Mouse (Mus musculus) right cerebral cortex, postnatal 14 days (tissue): ENCODE data around the gene Cym.

Experiments used
- DNase-seq: peaks from one replicate; pipeline ENCODE4 v3.0.0; 2022

Cym gene

DNA sequence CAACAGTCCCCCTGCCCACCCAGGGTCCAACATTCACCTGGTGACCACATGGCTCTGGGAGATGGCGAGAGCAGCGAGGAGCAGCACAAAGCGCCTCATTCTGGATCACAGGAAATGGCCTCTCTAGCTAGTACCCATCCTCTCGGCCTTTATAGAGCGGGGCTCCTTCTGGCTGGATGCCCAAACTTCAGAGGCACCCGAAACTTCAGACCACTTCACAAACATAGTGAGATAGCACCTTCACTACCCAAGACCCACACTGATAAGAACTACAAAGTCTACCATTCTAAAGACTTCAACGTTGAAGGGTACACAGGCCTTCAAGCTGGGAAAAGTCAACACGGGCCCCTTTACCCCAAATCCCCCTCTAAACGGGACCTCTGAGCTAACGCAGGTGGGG lies at the start of gene Cym:
Gene Cym, minus strand, starts transcription at position 125 of the 400 bp plus-strand sequence.
- no peak for DNase-seq

DNA sequence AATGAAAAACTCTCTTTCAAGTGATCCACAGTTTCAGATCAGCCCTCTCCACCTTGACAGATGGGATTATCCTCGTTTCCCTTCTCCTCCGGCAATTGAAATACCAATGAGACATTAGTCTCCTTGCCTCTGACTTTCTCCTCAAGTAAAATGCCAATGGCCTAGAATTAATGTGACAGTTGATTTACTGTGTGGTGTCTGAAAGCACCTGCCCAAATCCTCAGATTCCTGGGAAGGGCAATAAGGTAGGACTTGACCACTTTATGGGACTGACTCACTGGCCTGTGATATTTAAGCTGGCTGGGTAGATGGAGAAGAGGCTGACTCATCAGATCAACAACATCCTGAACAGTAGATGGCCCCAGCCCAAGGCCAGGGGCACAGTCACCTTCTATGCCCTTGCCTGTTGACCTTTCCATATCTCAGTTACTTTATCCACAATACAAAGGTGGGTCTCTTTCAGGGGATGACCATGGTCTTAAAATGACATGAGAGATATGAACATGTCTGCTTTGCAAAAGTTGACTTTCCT lies 45.3 kb upstream of the Cym start:
- no peak for DNase-seq

DNA sequence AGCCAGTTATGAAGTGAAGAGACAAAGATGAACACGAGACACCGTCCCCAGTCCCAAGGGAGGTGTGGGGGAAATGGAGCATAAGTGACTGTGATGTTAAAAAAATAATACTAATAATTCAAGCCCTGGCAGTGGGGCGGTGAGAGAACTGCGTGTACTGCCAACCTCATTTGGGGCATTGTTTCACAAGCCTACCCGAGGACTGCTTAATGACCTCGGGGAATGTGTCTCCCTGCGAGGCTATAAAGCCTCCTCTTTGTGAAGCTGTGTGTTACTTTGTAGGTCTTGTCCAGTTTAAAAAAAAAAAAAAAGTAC lies 40.3 kb upstream of the Cym start:
- no peak for DNase-seq

DNA sequence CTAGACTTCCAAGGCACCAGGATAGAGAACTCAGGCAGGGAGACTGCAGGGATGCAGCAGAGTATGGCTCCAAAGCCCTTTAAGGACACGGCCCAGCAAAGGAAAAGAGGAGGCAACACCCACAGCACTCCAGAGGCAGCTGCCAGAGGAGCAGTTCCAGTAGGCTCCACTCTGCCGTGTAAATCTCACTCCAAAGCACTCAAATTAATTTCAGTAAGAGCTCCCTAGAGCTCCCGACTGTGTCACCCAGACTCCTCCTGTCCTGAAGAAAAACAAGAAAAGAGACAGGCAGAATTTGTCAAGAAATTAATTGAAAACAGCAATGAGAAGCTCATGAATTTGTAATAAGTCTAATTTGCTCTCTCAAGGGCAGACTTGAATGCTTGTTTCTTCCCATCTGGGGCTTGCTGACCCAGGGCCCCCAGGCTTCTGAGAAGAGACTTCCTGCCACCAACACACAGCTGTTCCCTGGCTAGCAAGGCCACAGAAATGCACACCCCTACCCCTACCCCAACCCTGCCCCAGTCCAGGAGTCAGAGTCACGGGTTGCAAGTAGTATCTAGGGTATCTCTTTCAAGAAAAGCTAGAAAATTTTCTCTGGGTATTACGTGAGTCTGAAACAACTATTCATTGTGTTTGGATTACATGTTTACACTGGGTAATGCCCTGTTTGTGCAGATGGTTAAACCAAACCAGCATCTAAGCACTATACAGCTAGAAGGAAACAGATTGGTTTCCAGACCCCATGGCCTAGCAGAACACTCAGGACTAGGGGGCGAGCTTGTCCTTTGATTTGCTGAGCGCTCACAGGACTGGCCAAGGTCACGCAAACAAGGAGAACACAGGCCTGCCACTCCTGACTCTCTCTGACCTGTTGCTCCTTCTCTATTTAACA lies 39.7 kb upstream of the Cym start:
- DNase-seq, result no peak

DNA sequence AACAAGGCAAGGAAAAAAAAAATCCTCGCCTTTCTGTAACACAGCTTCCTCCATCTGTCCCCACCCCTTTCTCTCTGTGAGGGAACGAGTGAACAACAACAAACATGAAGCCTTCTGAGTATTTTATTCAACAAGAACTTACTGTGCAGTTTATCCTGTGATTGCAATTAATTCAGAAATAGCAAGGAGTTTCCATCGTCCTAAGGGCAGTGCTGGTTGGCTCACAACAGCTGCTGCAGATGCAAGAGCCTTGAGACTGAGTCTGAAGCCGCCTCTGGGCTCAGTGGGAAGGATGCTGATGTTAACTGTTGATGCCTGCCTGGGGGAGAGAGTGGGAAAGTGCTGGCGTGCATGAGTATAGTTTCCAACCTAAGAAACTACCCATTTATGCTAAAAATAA lies 36.4 kb upstream of the Cym start:
- no peak for DNase-seq

DNA sequence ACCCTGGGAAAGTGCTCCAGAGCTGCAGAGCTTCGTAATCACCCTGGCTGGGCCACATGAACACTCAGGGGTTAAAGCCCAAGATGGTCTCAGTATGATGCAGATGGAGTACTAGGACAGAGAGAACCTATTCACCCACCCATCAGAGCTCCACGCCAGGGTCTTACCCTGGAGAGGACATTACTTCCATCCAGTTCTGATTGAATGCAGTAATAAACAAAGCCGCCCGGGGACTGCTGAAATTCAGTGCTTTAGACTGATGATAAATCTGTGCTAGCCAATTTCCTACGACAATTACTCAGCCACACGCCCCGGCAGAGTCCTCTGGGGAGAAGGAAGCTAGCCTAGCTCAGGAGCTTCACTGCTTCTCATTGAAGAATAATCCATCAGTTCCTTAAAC lies 35.2 kb upstream of the Cym start:
- no peak for DNase-seq

DNA sequence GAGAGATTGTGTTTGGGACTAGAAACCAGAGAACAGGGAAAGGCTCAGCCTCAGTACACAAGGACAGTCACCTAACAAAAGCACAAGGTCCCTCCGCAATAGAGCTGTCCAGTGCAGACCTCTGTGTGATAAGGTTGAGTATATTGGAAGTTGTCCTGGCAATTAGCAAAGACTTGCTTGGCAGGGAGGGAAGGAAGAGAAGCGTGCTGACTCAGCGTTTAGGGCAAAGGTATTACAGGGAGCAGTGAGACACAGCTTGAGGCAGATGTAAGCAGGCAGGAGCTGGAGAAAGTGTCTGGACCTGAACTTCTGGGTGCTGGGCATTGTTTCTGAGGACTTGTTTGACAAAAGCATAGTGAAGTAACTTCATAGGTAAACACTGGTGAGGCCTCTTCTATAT lies 34.5 kb upstream of the Cym start:
- DNase-seq, result no peak

DNA sequence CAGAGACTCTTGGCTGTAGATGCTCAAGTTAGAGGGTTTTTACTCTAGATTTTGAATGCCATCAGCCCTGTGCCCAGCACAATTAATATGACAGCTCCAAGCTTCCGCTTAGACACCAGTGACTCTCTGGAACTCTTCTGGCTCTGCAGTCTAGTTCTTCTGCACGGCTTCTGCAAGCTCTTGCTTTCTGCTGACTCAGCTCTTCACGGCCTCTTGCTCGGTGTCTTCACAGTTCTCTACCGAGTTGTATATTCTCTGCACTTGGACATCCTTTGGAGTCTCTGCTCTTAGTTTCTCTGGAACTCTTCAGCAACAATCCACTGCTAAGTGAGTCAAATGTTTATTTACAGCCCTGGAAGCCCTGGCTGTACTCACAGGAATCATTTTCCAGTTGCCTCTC lies 32.4 kb upstream of the Cym start:
- no peak for DNase-seq

DNA sequence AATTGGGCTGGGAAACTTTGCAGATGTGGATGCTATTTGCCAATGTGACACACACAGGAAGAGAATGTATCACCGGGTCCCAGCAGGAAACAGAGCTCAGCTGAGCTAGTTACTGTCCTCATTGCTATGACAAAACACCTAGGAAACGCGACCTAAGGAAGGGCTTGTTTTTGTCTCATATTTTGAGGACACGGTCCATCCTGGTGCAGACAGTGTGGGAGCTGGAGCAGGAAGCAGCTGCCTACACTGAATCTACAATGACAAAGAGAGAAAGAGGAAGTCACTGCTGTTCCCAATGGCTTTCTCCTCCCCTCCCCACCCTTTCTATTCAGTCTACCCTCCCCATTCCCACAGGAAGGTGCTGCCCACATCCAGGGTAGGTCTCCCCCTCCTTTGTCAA lies 30.5 kb upstream of the Cym start:
- no peak for DNase-seq

DNA sequence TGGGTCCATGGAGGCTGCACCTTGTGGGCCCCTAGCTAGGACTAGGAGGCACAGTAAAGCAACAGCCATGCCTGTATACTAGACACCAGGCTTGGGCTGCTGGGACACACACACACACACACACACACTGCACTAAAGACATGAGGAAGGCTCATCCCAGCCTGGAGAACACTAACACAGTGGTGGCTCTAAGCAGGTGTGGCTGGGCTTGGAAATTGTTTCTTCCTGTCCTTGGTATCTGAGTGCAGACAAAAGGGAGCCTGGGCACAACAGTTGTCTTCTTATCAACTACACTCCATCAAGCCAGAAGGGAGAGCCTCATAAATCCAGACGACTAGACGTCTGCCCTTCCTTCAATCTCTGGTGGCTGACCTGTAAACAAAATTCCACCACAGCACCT lies 28.8 kb upstream of the Cym start:
- DNase-seq, result no peak

DNA sequence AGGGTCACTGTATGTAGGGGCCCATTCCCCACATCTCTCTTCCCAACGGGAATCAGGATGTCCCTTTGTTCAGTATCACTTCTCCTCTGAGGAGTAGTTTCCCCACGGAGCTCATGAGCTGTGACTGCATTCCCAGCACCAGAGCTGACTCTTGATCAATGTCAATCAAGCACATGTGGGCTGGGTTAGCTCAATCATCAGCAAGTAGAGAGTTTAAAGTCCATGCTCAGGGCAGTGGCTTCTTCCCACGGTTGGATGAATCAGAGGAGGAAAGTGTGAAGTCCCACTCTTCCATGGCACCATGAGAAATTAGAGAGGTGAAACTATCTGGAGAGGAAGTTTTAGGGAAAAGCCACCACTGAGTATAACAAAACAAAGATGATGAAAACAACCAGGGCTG lies 27.5 kb upstream of the Cym start:
- no peak for DNase-seq

DNA sequence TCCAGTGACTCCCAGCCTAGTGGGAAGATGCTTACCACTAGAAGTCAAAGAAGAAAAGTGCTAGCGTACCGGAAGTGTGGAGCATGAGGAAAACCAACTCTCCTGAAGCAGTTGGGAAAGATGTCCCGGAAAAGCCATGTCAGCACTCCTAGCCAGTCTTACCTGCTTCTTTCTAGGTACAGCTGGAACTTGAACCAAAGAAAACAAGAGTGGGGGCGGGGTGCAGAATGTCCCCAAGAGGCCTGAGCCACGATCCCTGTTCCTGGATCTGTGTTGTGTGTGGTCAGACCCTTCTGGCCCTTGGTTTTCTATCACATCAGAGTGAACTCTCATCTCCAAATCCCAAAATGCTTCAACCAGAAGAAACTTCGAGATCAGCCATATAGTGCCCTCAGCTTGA lies 25.3 kb upstream of the Cym start:
- DNase-seq, result no peak

DNA sequence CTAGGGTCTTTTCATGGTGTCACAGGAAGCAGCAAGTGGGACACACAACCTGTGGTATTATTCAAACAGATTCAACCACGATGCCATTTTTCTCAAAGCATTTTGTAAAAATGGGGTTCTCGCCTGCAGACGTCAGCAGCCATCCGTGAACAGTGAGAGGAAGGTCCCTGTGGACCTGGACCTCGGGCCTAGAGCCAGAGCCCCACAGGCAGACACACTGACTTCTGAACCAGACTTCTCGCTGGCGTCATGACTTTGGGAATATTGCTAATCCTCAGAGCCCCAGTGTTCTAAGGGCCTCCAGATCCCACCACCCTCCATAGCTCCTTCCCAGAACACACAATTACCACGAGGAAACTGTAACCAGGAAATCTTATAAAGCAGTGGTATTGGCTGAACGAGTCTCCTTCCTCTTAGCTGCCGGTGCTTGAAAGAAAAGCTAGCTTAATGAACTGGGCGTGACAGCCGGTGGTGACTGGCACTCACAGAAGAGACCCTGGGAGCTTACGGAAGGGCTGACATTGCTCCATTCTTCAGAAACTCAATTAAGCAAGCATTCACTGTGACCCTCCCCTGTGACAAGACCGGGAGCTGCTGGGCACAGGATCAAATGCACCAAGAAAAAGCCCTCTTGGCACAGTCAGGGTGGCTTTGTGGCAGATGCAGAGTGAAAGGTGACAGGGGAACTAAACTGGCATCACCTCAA lies 20.0 kb upstream of the Cym start:
- no peak for DNase-seq

DNA sequence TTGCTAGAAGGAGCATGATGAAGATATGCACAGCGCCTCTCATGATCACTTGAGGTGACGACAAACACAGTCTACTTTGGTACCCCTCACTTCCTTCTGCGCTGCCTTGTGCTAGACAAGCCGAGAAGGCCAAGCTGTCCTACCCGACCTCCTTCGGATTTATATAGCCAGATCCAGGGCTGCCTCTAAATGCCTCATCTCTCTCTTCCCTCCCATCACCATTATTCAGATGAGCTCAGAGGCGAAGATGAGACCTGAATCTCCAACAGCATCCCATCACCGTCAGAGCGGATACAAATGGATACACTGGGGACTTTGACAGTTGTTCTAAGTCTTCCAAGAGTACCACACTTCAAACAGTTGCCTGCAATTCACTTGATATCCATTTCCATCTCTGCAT lies 18.1 kb upstream of the Cym start, which contains the start of gene Prok1:
Gene Prok1, minus strand, starts transcription at position 101 of the 400 bp plus-strand sequence.
- no peak for DNase-seq

DNA sequence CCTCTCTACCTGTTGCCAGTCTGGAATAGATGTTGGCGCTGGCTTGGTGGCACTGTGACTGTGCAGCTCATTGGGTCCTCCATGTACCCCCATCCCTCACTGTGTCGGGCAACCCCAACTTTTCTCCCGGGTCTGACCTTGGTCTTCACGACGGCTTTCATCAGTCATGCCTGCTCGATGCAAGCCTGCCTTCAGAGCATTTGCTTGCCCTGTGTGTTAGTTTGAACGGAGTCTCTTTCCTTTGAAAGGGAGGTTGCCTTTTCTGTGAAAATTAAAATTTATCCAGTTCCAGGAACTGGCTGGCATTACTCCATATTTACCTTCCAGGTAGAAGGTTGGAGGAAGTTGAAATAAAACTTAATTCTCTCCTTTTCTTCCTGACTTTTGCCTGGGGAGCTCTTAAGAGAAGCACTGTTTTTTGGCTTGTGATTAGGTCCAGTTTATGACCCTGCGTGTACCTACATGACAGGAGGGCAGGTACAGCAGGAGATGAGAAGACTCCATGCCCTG lies 17.0 kb upstream of the Cym start:
- no peak for DNase-seq

DNA sequence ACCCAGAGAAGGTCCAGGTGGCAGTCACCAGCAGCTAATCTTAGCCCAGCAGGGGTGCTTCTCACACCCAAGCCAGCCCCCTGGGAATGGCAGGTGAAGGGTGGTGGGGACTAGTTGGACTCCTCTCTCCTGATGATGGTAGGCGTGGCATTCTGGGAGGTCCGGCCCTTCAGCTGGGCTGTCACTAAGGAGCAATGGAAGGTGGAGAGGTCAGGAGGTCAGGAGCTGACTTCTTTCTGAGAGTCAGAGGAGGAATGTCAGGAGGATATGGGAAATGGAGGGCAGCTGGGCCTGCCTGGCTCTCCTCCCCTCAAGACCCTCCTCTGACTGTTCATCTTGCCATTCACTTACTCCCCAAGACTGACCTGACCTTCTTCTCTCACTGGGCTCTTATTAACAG lies 16.5 kb upstream of the Cym start:
- no peak for DNase-seq

DNA sequence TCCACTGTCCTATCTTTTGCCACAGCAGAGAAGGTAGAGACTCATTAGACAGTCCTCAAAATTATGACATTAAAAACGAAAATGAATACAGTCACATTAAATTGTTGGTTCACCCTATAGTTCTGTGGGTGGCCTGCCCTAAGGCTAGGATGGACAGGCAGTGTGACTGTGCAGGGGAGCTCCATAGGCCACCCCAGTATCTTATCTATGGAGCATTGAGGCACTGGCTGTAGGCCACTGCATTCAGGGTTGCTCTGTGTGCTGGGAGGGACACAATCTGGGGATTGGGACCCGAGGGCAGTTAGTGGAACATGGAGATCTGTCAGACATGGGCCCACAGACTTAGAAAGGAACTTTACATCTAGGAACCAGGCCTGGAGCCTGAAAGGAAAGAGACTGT lies 12.4 kb upstream of the Cym start:
- DNase-seq, result no peak

DNA sequence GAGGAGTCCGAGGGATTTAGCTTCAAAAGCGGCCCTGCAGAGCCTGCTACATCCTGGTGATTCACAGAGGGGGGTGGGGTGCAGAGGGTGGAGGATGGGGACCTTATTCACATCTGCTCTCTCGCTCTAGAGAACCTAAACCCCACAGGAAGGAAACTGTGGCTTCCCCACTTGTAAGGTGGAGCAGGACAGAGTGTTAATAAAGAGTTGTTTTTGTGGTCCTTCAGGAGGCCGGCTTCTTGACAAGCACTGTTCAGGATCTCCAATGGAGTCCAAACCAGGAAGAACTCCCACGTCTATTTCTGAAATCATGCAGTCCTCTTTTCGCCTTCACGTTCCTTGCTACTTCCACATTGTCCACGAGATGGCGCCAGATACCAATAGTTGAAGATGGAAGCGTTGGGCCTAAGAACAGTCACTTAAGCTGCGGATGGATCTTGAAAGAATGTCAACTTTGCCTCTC lies 11.8 kb upstream of the Cym start:
- DNase-seq, result peak; percentile 88

DNA sequence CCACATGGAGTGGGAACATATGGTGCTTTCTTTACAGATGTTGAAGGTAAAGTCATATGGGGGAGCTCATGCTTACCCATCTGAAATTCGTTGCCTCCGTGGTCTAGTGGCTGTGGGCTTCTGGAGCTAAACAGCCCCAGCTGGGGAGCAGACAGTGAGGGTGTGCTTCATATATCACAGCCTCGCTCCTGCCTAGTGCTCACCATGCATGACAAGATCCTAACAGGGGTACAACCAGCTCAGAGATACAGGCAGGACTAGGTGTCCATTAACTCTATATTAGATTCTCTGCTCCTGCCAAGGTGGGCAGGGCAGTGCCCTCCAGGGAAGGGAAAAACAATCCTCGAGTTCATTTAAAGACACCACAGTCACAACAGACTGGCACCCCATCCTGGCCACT lies 9.7 kb upstream of the Cym start:
- DNase-seq, result no peak

DNA sequence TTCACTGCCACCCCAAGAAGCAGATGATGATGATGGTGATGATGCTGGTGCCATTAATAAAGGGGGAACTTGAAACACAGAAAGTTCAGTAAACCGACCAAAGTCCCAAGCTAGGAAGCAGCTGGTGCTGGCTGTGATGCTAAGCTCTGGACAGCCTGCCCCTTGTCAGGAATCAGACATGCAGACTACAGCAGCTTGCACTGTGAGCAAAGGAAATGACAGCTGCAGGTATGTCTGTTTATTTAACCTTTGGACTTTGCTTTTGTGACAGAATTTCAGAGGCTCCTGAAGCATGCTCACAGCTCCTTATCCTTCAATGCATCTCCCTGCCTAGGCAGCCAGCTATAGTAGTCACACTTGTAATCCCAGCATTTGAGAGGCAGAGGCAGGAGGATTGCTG lies 9.0 kb upstream of the Cym start, which contains the start of gene A630076J17Rik:
Gene A630076J17Rik, plus strand, starts transcription at position 88 of the 400 bp plus-strand sequence.
- DNase-seq, result no peak

DNA sequence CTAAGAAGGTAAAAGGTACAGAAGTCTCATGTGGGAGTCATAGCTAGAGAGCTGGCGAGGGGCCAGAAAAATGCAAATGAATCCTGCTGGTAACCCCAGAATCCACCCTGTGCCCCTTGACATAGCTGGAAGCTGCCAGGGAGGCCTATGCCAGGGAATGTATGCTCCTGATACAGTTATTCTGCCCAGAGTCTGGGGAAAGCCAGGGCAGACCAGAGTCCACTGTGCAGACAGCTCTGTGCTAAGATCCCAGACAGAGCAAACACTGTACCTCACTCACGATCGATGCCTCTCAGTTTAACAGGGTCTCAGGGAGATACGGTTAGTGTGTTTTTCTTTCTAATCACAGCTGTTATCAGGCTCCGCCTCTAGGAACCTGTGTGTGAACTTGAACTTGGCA lies 8.3 kb upstream of the Cym start:
- DNase-seq, result no peak

DNA sequence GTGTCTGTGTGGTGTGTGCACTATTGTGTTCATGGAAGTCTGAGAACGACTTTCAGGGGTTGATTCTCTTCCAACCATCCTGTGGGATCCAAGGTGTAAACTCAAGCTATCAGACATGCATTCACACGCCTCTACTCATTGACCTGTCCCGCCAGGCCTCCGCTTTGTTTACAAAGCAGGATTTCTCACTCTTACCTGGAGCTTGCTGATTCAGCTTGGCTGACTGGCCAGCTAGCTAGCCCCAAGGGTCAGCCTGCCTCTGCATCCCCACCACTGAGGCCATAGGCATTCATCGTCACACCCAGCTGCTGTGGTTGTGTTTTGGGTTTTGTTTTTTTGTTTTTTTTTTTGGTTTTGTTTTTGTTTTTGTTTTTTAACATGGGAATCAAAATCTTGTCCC lies 7.7 kb upstream of the Cym start:
- no peak for DNase-seq

DNA sequence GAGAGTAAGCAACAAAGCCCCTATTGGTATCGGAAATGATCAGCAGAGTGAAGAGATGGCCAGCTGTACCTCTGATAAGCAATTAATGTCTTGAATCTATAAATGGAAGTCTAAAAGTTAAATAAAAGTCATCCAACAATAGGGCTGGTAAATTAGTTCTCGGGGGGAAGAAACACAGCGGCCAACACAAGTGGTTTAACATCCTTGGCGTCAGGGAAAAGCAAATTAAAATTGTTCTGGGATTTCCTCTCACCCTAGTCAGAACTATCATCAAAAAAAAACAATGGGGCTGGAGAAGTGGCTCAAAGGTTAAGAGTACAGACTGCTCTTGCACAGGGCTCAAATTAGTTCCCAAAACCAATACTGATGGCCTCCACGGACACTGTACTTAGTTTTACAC lies 4.3 kb upstream of the Cym start:
- no peak for DNase-seq

DNA sequence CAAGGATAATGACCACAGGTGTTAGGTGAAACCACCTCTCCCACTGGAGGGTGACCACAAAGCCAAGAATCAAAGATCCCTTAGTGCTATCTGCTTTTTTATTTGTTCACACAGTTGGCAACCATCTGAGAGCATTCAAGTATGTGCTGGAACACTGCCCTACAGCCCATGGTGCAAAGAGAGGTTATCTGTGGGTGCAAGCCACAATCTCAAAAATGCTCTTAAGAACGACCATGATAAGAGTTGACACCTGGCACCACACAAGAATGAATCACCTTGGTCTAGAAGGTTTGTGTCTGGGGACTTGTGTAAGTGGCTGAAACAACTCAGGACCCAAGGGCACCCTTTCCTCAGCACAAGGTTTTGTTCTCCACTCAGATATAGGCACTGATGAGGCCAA lies 1.7 kb upstream of the Cym start:
- no peak for DNase-seq
